Mouse (Mus musculus) forebrain, embryonic 11.5 days (tissue): ENCODE measurements around the gene Pbx1. TPM values are rescaled to one million over a fixed set of nuclear protein-coding genes. Genes with fewer than 3 reads are reported as not detected.

Experiments used
- ATAC-seq: fragments of 200-750 bp; cut with Nextera tagmentation; replicated peaks from 2 replicates; pipeline ENCODE4 v1.8.0; 2017; ENCODE audit warnings: moderate TSS enrichment; ENCODE audit not compliant: low FRiP score
- DNase-seq: peaks from one replicate; pipeline ENCODE4 v3.0.0-alpha.2; 2017; ENCODE audit warnings: low spot score
- H3K27ac ChIP-seq: fragments of 300-500 bp; sonication (generic); 2 replicates; pipeline ENCODE4 v1.5.1; 2014; ENCODE audit warnings: low read depth, low read length
- H3K27me3 ChIP-seq: fragments of 300-500 bp; sonication (generic); 2 replicates; pipeline ENCODE4 v1.6.1; 2014; ENCODE audit warnings: mild to moderate bottlenecking, low read length, mixed read lengths; ENCODE audit not compliant: control insufficient read depth, insufficient read depth
- H3K36me3 ChIP-seq: fragments of 300-500 bp; sonication (generic); 2 replicates; pipeline ENCODE4 v1.6.1; 2014; ENCODE audit warnings: mild to moderate bottlenecking, low read length, moderate library complexity, mixed read lengths; ENCODE audit not compliant: control insufficient read depth, insufficient read depth
- H3K4me1 ChIP-seq: fragments of 300-500 bp; sonication (generic); replicated peaks from 2 replicates; pipeline ENCODE4 v1.6.1; 2014; ENCODE audit warnings: low read length, mixed read lengths; ENCODE audit not compliant: control insufficient read depth, insufficient read depth
- H3K4me2 ChIP-seq: fragments of 300-500 bp; sonication (generic); 2 replicates; pipeline ENCODE4 v1.6.1; 2014; ENCODE audit warnings: low read depth, mild to moderate bottlenecking, low read length, moderate library complexity, mixed read lengths; ENCODE audit not compliant: severe bottlenecking
- H3K4me3 ChIP-seq: fragments of 300-500 bp; sonication (generic); 2 replicates; pipeline ENCODE4 v1.5.1; 2014; ENCODE audit warnings: low read depth, low read length
- H3K9ac ChIP-seq: fragments of 300-500 bp; sonication (generic); 2 replicates; pipeline ENCODE4 v1.6.1; 2014; ENCODE audit warnings: low read length
- H3K9me3 ChIP-seq: fragments of 300-500 bp; sonication (generic); 2 replicates; pipeline ENCODE4 v1.6.1; 2016; ENCODE audit warnings: low read length, mixed read lengths; ENCODE audit not compliant: control insufficient read depth
- WGBS: fragments of 180-500 bp; shearing (Covaris S2); extraction: QIAGEN DNeasy Blood & Tissue Kit; methylation state at CpG from one replicate; pipeline ENCODE4 v1.1.7; 2014; 5-methylcytosine and 5-hydroxymethylcytosine counted together
- polyA plus RNA-seq: library from polyadenylated mRNA; unstranded; fragments of >200 nt; fragmentation: Nextera tagmentation; extraction: Ambion mirVana; gene quantifications from 2 replicates; pipeline ENCODE4 v1.2.1, GENCODE M21; 2014

Pbx1 gene
- polyA plus RNA-seq, 1 experiment from 2014 or later, result 51.1 TPM

DNA sequence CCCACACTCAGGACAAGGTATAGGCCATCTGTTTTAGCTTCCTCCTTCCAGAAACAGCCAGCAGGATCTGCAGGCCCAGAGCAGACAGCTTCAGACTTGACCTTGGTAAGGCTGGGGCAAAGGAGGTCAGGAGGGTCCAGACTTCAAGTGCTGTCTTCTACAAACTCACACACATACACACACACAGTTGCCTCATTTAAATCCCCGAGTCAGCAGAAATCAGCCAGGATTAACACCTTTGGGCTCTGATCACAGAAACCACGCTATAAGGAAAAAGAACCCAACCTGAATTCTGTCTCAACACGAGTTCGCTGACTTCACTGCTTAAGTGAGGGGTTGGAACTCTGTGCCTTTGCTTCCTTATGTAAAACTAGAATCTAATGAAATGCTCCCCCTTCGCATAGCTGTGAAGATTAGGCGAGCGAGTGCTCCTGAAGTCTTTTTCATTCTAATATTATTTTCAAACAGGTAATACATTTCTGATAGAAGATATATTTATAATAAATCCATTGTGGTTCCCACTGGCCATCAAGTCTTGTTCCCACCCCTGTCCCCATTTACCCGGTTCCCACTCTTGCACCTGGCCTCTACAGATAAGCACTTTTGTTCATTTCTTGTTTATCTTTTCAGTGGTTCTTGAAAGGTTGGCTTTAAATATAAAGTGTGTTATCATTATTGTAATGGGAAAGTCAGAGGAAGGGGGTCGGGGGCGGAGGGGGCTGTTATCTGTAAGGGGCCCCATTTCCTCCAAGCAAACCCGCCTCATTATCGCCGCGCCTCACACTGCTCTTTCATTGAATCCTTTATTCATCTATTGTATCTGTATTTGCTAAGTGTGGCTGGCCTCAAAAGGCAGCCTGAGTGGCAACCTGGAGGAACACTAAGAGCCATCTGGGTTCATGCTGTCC is 124.5 kb downstream of the Pbx1 start:
- H3K36me3 ChIP-seq, result no peaks in the 10 kb centered on the region
- H3K9me3 ChIP-seq, result no peaks in the 10 kb centered on the region
- 55% methylated on average over 14 of the region's 14 CpGs for WGBS
- no peak; the same call in 1 of the 2 replicates for ATAC-seq
- H3K27me3 ChIP-seq, result no peaks in the 10 kb centered on the region
- peaks cover 17% of the 10 kb centered on the region for H3K4me1 ChIP-seq
- no peak for DNase-seq
- H3K27ac ChIP-seq, result no peak overlapping the region
- H3K4me2 ChIP-seq, result no peak overlapping the region
- no peak overlapping the region for H3K4me3 ChIP-seq
- no peak overlapping the region for H3K9ac ChIP-seq

DNA sequence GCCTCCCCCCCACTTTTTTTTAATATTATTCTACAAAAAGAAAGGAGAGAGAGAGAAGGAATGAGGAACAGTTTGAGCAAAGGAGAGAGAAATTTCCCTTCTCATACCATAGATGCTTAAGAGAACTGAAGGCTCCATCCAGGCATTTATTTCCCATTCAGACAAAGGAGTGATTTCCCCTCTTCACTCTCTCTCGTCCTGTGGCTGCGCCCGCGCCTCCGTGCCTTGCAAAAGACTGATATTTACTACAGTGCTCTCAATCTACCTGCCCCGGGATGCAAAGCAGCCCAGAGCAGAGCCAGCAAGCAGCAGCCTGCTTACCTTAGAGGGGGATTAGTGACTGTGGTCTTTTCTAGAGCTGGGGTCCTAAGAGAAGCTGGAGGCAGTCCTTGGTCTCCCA is 131.6 kb downstream of the Pbx1 start:
- H3K4me3 ChIP-seq, result no peak overlapping the region
- no peaks in the 10 kb centered on the region; the same call in 1 of the 2 replicates for H3K9me3 ChIP-seq
- H3K27ac ChIP-seq, result no peak overlapping the region
- DNase-seq, result no peak
- no peaks in the 10 kb centered on the region for H3K36me3 ChIP-seq
- 83% methylated on average over 6 of the region's 6 CpGs for WGBS
- no peaks in the 10 kb centered on the region for H3K27me3 ChIP-seq
- H3K9ac ChIP-seq, result no peak overlapping the region
- H3K4me2 ChIP-seq, result no peak overlapping the region
- H3K4me1 ChIP-seq, result peaks cover 2% of the 10 kb centered on the region; the same call in 1 of the 2 replicates
- ATAC-seq, result no peak

DNA sequence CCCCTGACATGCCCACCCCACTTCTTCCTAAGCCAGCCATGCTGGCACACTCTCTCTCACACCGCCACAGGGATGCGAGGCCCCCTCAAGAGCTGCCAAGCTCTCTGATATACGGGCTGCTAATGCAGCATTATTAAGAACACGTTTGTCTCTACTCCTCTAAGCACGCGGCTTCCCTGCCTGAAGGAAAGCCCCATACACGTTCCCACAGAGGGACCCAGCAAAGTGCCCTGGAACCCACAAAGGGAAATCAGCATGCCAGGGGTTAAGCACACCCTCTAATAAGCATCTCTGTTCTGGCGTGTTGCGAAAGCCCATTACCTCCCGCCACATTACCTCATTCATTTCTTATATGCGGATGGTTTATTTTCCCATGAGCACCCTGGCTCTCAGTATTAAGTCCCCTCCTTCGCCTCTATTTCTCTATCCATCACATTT is 132.1 kb downstream of the Pbx1 start:
- Histone ChIP-seq H3K4me2 (no peak overlapping the region), H3K4me3 (no peak overlapping the region), H3K9me3 (no peaks in the 10 kb centered on the region; the same call in 1 of the 2 replicates), H3K4me1 (peaks cover 2% of the 10 kb centered on the region; the same call in 1 of the 2 replicates), H3K36me3 (no peaks in the 10 kb centered on the region), H3K27me3 (no peaks in the 10 kb centered on the region), H3K9ac (no peak overlapping the region), H3K27ac (no peak overlapping the region)
- DNase-seq (no peak), ATAC-seq (0 out of 2 replicates have a peak, but pooled peaks have one; percentile 16)
- WGBS, result 78% methylated on average over 12 of the region's 12 CpGs

DNA sequence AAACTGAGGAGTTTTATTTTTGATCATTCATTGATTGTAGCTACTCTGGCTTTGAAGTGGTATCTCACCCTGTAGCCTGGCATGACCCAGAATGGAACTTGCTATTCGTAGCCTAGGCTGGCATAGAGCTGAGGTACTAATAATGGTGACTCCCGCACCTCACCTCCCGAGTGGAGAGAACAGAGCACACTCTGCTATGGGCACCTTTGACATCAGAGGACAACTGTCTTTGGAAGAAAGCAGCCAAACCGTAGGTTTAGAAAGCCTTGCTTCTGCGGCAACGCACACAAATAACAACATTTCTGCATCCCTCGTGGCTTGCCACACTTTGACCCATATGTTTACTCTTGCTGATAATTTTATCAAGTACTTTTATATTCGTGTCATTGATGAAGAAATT is 132.9 kb downstream of the Pbx1 start:
- ATAC-seq (no peak), DNase-seq (no peak)
- H3K27ac ChIP-seq, result no peak overlapping the region
- no peak overlapping the region for H3K4me3 ChIP-seq
- peaks cover 2% of the 10 kb centered on the region; the same call in 1 of the 2 replicates for H3K4me1 ChIP-seq
- 93% methylated on average over 8 of the region's 8 CpGs for WGBS
- no peaks in the 10 kb centered on the region for H3K36me3 ChIP-seq
- no peaks in the 10 kb centered on the region; the same call in 1 of the 2 replicates for H3K9me3 ChIP-seq
- no peak overlapping the region for H3K9ac ChIP-seq
- no peaks in the 10 kb centered on the region for H3K27me3 ChIP-seq
- no peak overlapping the region for H3K4me2 ChIP-seq

DNA sequence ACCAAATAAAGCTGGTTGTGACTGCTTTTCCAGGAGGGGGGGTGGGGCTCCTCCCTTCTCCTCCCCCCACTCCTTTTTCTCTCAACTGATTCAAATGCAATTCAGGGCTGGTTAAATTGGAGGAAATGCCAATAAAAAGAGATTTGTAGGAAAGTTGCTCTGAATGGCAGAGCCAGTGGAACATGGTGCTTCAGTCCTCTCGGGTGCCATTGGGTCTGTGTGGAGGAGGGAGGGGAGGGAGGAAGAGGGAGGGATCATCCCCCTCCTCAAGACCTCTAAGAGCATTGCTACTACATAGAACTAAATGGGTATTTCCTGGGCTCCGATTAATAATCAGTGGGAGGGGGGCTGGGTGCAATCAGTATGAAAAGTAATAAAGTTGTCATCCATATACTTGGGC is 135.8 kb downstream of the Pbx1 start:
- no peaks in the 10 kb centered on the region; the same call in 1 of the 2 replicates for H3K9me3 ChIP-seq
- H3K27ac ChIP-seq, result no peak overlapping the region
- H3K4me3 ChIP-seq, result no peak overlapping the region
- H3K36me3 ChIP-seq, result no peaks in the 10 kb centered on the region
- no peaks in the 10 kb centered on the region for H3K27me3 ChIP-seq
- DNase-seq (no peak), ATAC-seq (no peak)
- H3K4me1 ChIP-seq, result peaks cover 9% of the 10 kb centered on the region; the same call in 1 of the 2 replicates
- no peak overlapping the region for H3K9ac ChIP-seq
- no peak overlapping the region for H3K4me2 ChIP-seq
- 69% methylated on average over 2 of the region's 2 CpGs for WGBS

DNA sequence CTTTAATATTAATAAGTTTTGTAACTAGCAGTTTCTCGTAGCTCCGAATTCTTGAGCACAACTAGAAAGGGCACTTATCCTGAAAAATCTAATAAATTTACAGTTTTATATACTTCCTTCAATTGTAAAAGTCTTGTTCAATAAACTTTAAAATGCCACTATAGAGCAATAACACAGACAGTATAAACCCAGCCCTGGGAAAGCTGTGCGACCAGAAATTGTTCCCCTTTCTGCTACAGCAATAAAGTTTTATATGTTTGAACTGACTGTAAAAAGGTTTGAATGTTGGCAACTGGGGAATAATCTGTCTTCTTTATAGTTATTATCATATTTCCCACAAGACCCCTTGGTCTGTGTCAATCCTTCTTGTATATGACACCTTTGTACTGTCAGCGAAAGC is 136.3 kb downstream of the Pbx1 start:
- H3K9ac ChIP-seq, result no peak overlapping the region
- no peak overlapping the region for H3K27ac ChIP-seq
- 95% methylated on average over 4 of the region's 4 CpGs for WGBS
- no peaks in the 10 kb centered on the region for H3K36me3 ChIP-seq
- H3K4me1 ChIP-seq, result peaks cover 9% of the 10 kb centered on the region; the same call in 1 of the 2 replicates
- H3K4me2 ChIP-seq, result no peak overlapping the region
- H3K9me3 ChIP-seq, result no peaks in the 10 kb centered on the region; the same call in 1 of the 2 replicates
- ATAC-seq (no peak), DNase-seq (no peak)
- H3K4me3 ChIP-seq, result no peak overlapping the region
- H3K27me3 ChIP-seq, result no peaks in the 10 kb centered on the region

DNA sequence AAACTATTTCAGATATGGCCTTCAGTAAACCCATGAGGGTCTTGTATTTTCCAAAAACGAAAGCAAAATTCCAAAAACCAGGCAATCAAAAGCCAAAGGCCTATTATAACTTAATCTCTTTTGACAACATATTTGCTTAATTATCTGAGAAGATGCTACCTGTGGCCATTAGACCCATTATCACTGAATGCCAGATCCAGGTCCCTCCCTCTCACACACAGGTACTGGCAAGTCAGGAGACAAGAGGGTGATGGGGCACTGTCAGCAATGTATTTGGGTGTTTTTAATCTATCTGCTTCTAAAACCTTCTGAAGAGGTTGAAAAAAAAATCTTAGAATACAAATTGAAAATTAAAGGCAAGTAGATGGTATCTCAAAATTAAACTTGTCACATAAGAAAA is 138.4 kb downstream of the Pbx1 start:
- DNase-seq, result no peak
- WGBS, result 90% methylated on average over 1 of the region's 1 CpGs
- Histone ChIP-seq H3K4me2 (no peak overlapping the region), H3K9ac (no peak overlapping the region), H3K9me3 (no peaks in the 10 kb centered on the region; the same call in 1 of the 2 replicates), H3K36me3 (no peaks in the 10 kb centered on the region), H3K4me3 (no peak overlapping the region), H3K27ac (no peak overlapping the region), H3K27me3 (no peaks in the 10 kb centered on the region), H3K4me1 (peaks cover 19% of the 10 kb centered on the region; the same call in 1 of the 2 replicates)
- no peak for ATAC-seq

DNA sequence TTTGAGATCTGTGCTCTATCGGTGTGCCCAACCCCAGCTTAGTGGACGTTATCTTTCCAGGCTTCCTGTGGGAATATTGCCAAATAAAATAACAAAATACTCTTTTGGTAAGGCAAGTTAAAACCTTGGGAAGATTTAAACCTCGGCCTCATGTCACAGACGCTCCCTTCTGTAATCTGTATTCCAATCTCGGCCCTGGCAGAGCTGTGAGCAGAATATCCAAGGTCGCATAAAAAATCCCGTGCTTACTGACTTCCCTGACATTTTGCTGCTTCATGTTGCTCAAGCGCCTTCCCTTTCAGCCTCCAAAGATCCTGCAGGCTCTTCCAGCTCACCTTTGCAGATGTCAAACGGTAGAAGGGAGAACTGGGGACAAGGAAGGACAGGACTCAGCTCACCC is 140.0 kb downstream of the Pbx1 start:
- Histone ChIP-seq H3K4me1 (peaks cover 33% of the 10 kb centered on the region; the same call in 1 of the 2 replicates), H3K4me2 (no peak overlapping the region), H3K36me3 (no peaks in the 10 kb centered on the region), H3K9me3 (no peaks in the 10 kb centered on the region), H3K27me3 (no peaks in the 10 kb centered on the region), H3K9ac (no peak overlapping the region), H3K4me3 (no peak overlapping the region), H3K27ac (no peak overlapping the region)
- WGBS, result 90% methylated on average over 9 of the region's 9 CpGs
- ATAC-seq, result no peak
- DNase-seq, result no peak
